Mouse (Mus musculus): ENCODE results near the gene Sin3a.

GRCm38 (mm10) chr9:57082236-57082635, 10.4 kb downstream of the Sin3a start:
- TF ChIP-seq POLR2A (IDR thresholded peaks at IDR 0.05; ENCODE audit: insufficient read depth, low read depth, low read length), result no peak
- no peak for TF ChIP-seq CTCF (IDR thresholded peaks at IDR 0.05; ENCODE audit: insufficient read depth, low read depth, low read length)

All from olfactory bulb, adult 2 months (tissue).